Mouse (Mus musculus): ENCODE results near the gene Gsc. TPM values are rescaled to one million over a fixed set of nuclear protein-coding genes. Genes with fewer than 3 reads are reported as not detected.
"Not testable (repeated sequence)": the region's sequence is repeated elsewhere in the genome, so short reads cannot be mapped to it uniquely, and the experiment has no call there.

The Gsc gene
- total RNA-seq, 2 experiments from 2014 or later = not detected

DNA sequence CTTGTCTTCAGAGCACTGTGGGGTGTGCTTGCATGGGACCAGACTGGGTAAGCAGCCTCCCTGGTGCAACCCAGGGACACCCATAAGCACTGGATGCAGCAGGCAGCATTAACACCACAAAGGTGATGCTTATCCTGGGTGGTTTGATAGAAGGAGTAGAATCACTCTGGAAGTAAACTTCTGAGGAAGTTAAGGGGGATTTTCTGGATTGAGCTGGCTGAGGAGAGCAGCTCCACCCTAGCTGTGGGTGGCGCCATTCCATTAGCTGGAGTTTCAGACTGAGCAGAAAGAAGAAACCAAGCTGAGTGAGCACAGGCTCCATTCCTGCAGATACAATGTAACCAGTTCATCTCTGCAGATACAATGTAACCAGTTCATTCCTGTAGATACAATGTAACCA is 20.1 kb downstream of the Gsc start:
- no peak for DNase-seq

- peak; percentile 21 to 54 for DNase-seq
These were observed 22.9 kb downstream of the Gsc start for GRCm38 (mm10) chr12:104450257-104450656.

- peak in 1 of 2 experiments; percentile 49 for DNase-seq
These were observed 25.0 kb downstream of the Gsc start for GRCm38 (mm10) chr12:104448099-104448498.

DNA sequence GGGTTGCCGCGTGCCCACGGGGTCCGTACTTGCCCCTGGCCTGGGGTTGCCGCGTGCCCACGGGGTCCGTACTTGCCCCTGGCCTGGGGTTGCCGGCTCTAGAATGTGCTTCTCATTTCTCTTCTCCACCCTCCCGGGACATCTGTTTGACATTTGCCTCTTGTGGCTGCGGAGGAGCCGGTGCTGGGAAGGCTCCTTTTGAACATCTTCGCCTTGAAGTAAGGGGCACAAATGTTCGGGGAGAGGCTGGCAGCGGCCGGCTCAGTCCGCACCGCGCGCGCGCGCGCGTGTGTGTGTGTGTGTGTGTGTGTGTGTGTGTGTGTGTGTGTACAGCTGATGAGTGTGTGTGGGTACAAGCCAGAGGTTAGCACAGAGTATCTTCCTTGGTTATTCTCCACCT is 26.1 kb downstream of the Gsc start:
- not testable (repeated sequence) for DNase-seq

- peak; percentile 29 to 32 for DNase-seq
These were observed 29.4 kb downstream of the Gsc start for GRCm38 (mm10) chr12:104443716-104444115.

- DNase-seq = peak; percentile 71 to 93
These were observed 32.9 kb downstream of the Gsc start for GRCm38 (mm10) chr12:104440087-104440760.

DNA sequence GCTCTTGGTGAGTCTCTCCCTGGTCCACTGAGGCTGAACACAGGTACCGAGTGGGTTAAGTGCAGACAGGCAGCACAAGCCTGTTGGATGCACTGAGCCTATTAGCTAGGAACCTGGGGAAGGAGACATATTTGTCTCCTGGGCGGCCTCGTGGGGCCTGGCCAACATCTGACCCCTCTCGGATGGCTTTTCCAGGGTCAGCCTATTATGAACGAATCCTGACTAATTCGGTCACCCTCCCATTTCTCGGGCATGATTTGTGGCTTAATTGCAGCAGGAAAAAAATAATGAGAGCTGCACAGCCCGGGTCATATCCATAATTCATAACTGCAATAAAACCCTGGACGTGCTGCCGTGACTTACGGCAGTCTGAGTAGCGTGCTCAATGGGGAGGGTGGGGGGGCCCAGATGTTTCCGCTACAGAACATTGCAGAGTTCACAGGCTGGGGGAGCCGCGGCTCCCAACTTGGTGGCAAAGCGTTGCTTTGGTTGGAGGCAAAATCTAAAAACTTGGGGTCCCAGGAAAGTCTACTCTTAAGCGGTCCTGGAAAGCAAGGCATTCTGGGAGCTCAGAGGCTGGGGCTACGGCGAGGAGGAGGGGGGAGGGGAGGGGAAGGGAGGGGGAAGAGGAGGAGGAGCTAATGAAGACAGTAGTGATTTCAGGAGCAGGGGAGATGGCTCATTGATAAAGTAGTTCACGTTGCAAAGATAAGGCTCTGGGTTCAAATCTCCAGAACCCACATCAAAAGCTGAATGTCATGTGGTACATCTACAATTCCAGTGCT is 39.0 kb downstream of the Gsc start:
- no peak for DNase-seq

- no peak for DNase-seq
These were observed 39.9 kb downstream of the Gsc start for GRCm38 (mm10) chr12:104433214-104433613.

DNA sequence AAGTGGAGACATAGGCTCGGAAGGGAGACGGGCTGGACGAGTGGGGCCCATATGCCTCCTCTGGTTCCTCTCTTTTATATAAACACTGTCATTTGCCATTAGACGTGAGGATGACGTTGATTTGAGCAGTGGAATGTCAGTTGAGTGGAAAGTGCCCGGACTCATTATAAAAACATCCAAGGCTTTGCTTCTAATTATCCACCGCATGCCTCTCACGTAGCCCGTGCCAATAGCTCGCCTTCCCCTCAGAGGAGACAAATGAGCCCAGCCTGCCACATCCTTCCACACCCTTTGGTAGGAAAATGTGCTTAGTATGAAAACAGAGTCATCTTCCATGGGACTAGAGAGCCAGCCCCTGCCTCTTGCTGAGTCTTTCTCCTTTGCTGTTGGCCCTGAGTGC is 41.8 kb downstream of the Gsc start:
- DNase-seq = no peak

- DNase-seq = peak in 1 of 2 experiments; percentile 63
These were observed 46.2 kb downstream of the Gsc start for GRCm38 (mm10) chr12:104426915-104427314.

DNA sequence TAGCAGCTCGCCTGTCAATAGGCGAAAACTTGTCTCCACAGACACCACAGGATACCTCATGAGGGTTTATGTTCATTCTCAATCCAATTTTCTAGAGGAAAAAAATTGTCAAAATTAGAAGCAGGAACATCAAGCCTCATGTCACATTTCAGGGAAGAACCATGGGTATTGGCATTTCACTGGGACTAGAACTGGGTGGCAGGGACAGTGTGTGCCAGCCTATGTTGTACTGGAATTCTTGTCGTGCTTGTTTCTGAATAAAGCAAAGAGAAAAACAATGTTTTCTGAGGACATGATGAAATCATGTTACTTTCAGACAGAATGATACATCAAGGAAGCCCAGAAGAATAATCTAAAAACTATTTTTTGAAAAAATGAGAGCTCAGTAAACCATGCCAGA is 47.5 kb downstream of the Gsc start:
- no peak for DNase-seq

- DNase-seq = peak in 1 of 2 experiments; percentile 44
These were observed 50.3 kb downstream of the Gsc start for GRCm38 (mm10) chr12:104422615-104423392.

Other genes with a start within 250 kb of the Gsc start
- 1 to 10 TPM; 4.5 to 5.0 TPM for gene Serpina3g, start 237.1 kb downstream of the Gsc start, total RNA-seq (2021)
- gene Serpina3i, start 210.2 kb downstream of the Gsc start, total RNA-seq (2021) = under 1 TPM; 0.42 to 0.49 TPM
- not detected for gene Serpina3j, start 158.8 kb downstream of the Gsc start, total RNA-seq (2021)
- not detected for gene Serpina3k, start 134.8 kb downstream of the Gsc start, total RNA-seq (2021)
- under 1 TPM; 0.17 to 0.36 TPM for gene Serpina3m, start 134.8 kb downstream of the Gsc start, total RNA-seq (2021)
- gene Serpina3n, start 66.6 kb downstream of the Gsc start, total RNA-seq (2021) = 10 to 100 TPM in 1 of 2 experiments, 1 to 10 TPM in 1; 9.0 to 11.2 TPM

Data from heart, adult 18-20 months (tissue).